Mouse (Mus musculus) liver, adult 2 months (tissue): Measurements from ENCODE around the gene Cir1.

Experiments
- CTCF ChIP-seq: fragments of 200-500 bp; IDR thresholded peaks from 2 replicates; pipeline ENCODE4 v1.5.1; 2011; ENCODE audit warnings: low read depth, low read length, control low read depth
- POLR2A ChIP-seq: fragments of 200-500 bp; IDR thresholded peaks from 2 replicates; pipeline ENCODE4 v1.6.1; 2011; ENCODE audit warnings: low read length, control low read depth; ENCODE audit not compliant: insufficient read depth; ENCODE audit errors: extremely low read depth

GRCm38 (mm10) chr2:73277709-73278075, 34.8 kb downstream of the Cir1 start:
- no peak for TF ChIP-seq POLR2A
- TF ChIP-seq CTCF = no peak
